Mouse (Mus musculus) urinary bladder, postnatal 14 days (tissue): ENCODE results near the gene Banf2.

Experiments used
- DNase-seq: peaks from one replicate; pipeline ENCODE4 v3.0.0; 2021; ENCODE audit warnings: low spot score

Gene Banf2

DNA sequence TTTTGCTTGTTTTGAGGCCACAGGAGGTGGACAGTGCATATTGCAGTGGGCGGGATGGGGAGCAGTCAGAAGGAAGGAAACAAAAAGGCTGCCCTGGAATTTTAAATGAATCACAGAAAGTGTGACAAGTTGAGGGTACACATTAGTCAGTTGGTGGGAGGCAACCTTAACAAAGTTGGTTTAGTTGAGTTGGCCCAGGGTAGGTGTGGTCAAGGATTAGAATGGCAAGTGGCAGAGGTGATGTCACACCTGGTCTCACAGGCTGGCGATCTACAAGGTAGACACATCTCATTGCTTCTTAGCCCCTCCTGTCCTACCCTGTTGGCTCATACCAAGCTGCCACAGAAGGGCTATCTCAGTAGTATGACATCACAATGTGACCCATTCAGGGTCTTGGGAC, at the start of gene Banf2:
Gene Banf2, plus strand, starts transcription at position 396 of the 400 bp plus-strand sequence.
- DNase-seq, result no peak

DNA sequence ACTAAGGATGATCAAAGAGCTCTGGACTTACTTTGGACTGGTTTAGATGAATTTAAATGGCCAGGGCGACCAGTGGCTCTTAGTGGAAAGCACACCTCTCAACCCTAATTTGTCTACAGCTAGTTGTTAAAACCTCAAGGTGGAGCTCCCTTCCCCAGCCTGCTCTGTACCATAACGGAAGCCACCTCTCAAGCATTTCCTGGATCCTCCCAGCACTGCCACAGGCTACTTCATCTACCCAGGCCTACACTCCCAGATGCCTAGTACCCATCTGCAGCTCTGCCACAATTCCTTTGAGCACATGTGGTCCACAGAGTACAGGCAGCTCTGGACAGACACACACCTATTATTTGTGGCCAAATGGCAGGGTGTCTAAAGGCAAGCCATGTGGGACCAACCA, 49.4 kb upstream of the Banf2 start:
- DNase-seq, result no peak

DNA sequence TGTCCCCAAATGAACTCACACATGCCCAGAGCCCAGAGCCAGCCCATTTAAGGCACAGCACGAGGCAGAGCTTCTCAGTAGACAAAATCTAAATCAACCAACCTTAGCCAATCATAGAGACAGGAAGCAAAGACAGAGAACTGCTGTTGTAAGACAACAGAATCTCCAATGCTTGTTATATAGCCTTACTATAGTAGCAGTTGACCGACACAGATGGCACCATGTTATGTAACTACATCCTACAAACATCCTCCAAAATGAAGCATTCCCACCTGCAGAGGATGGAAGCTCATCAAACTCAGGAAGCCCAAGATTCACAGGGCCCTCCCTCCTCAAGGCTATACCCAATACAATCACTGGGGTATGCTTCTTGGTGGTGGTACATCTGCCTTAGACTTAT, 45.4 kb upstream of the Banf2 start:
- no peak for DNase-seq

GRCm38 (mm10) chr2:143988016-143988415, 44.8 kb upstream of the Banf2 start:
- DNase-seq, result no peak

- DNase-seq, result no peak
Measured at GRCm38 (mm10) chr2:143990997-143991396, 41.9 kb upstream of the Banf2 start.

GRCm38 (mm10) chr2:143991964-143992672, 40.7 kb upstream of the Banf2 start:
- DNase-seq, result no peak

DNA sequence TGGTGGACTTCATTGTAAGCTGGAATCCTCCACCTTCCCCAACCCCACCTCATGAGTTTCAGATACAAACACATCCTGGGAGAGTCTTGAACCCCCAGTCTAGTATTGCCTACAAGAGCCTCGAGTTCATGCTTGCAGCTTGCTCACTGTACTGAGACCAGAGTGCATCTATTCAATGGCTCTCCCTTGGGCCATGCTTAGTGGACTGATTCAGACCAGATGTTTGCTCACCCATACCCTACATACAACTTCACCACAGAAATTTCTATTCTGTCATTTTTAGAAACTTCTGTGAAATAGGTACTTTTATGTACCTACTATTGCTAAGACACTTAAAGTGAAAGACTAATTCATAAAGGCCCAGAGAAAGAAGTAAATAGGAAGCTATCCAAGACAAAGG, 39.9 kb upstream of the Banf2 start:
- no peak for DNase-seq

GRCm38 (mm10) chr2:144002229-144002984, 30.5 kb upstream of the Banf2 start:
- DNase-seq, result no peak

DNA sequence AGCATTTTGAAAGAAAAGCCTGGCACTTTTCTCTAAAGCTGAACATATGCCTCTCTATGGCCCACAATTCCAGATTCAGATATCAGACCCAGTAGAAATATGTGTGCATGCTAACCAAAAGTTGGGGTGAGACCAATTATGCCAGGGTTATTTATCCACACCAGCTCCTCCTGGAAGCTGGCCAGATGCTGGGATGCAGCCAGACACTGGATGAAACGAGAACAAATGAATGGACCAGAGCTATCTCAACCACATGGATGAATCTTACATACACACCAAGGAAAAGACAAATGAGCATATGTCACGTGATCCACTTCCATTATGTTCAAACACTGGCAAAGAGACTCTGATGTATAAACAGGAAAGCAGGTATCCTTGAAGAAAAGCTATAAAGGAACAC, 29.3 kb upstream of the Banf2 start:
- peak; percentile 18 for DNase-seq

DNA sequence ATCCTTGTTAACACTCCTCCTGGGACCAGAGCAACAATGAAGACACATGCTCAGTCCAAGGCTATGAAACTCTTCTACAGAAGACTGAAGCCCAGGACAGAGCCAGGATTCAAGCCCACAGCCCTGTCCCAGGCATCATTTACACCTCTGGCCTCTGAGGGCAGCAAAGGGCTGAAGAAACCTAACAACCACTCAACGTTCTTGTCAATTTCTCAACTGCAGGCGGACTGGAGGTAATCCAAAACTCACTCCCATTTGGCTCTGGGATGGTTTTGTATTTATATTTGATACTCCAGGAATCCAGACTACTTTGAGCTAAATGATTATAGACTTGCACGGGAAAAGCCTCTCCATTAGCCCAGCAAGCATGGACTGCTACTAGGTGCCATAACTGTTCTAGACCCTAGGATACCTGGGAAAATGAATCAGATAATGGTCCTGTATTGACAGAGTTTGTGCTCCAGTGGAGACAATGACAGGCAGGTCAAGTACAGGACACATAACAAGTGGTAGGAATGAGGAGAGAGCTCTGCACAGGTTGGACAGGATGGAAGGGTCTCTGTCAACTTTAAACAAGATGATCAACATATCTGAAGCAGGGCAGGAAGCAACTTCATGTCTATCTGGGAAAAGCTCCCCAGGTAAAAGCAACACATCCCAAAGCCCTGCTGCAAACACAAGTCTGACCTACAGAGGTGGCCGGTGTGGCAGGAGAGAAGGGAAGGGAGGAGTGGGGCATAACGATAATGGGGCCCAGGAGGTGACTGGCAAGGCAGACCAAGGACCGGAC, 27.5 kb upstream of the Banf2 start:
- DNase-seq, result peak; percentile 13

GRCm38 (mm10) chr2:144006686-144007085, 26.2 kb upstream of the Banf2 start:
- DNase-seq, result no peak

- no peak for DNase-seq
Measured at GRCm38 (mm10) chr2:144007211-144007610, 25.6 kb upstream of the Banf2 start.

- no peak for DNase-seq
Measured at GRCm38 (mm10) chr2:144009081-144009480, 23.8 kb upstream of the Banf2 start.

DNA sequence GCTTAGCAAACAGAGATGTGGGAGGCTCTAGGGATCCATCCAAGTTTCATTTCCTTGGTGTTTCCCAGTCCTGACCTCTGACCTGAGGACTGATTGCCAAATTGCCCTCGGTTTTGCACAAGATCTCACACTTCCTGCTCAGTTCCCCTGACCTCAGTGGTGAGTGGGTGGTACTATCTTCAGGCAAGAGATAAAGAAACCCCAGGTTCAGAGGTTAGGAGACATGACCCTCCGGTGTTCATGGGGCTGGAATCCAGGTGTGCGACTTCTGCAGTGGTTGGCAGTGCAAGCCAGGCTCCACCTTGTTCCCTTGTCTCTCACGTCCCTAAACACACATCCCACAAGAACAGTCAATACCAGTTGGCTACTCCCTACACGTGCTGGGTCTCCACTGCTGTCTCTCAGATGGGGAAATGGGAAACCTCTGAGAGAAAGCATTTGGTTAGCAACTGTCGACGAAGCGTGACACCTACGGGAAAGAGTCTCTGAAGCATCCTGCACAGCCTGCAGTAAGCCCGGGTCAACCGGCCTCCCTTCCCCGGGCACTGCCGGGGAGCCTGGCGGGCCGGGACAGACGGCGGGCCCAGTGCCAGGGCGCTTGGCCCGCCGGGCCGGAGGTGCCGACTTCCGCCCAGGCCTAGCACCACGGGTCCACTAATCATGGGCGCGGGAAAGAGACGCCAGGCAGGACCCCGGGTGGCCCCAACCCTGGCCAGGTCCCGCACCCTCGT, 23.1 kb upstream of the Banf2 start:
- DNase-seq, result peak; percentile 43

DNA sequence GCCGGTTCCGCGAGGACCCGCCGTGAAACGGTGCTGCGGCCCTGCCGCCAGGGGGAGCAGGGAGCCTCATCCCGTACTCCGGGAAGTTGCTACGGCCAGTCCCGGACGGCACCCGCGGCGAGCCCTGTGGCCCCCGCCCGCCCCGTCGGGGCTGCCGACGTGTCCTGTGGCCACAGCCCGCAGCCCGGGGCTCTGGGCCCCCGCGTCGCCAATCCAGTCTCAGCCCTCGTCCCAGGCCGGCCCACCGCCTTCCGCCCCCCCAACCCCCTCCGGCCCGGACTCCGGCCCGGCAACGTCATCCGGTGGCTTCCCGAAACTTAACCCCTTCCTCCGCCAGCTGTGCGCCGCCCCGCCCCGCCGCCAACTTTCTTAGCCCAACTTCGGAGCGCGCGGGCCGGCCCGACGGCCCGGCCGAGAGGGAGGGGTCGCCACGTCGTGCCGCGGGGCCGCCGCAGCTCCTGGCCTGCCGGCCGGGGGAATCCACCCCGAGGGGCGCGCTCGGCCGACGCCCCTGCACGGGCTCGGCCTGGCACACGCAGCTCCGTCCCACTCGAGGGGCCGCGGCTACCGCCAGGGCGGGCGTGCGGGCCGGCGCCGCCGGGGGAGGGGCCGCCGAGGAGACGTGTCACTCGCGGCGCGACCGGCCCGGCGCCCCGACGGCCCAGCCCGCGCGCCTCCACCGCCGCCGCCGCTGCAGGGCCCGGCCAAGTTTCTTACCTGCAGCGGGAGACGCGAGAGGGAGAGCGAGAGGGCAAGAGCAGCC, 22.4 kb upstream of the Banf2 start:
- DNase-seq, result peak; percentile 88

- peak; percentile 98 for DNase-seq
Measured at GRCm38 (mm10) chr2:144011080-144011551, 21.7 kb upstream of the Banf2 start, which contains the start of gene Rrbp1. Gene Rrbp1, minus strand, starts transcription at chr2:144011263.

DNA sequence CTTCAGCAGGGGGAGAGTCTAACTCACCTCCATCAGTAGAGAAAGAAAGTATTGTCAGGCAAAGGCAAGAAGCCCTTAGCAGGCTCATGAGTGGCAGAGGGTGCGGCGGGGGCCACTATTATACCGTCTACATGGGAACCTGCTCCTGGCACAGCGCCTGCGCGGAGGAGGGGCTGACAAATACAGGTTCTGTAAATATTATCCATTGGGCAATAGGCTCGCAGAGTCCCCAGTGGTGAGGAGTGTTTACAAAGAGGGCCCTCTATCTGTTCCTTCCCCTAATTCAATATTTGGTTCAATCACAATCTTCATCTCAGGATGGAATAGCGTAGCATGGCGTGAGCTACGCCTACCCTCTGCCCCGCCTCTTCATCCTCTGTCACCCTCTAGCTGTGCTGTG, 18.8 kb upstream of the Banf2 start:
- no peak for DNase-seq

- DNase-seq, result no peak
Measured at GRCm38 (mm10) chr2:144014481-144014880, 18.4 kb upstream of the Banf2 start.

GRCm38 (mm10) chr2:144015861-144016260, 17.0 kb upstream of the Banf2 start:
- DNase-seq, result no peak

DNA sequence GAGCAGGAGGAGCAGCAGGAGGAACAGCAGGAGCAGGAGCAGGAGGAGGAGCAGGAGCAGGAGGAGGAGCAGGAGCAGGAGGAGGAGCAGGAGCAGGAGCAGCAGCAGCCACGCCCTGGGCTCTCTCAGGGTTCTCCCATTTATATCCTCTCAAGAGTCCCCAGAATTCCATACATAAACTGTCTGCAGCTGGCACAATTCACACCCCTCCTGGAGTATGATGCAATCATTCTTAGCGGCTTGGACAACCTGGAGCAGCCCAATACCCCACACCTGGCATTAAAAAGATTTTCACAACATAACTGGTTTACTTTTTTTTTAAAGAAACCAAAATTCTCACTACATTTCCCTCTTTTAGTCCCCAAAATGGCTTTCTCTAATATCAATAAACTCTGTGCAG, 12.9 kb upstream of the Banf2 start:
- no peak for DNase-seq

GRCm38 (mm10) chr2:144022441-144022840, 10.4 kb upstream of the Banf2 start:
- no peak for DNase-seq
